Mouse (Mus musculus): ENCODE data around the gene Adra1b.

Adra1b gene

GRCm38 (mm10) chr11:43892546-43892945, 8.5 kb downstream of the Adra1b start:
- DNase-seq = no peak

GRCm38 (mm10) chr11:43891457-43891856, 9.6 kb downstream of the Adra1b start:
- DNase-seq = no peak

- no peak for DNase-seq
These were observed 11.6 kb downstream of the Adra1b start for GRCm38 (mm10) chr11:43889208-43889915.

DNA sequence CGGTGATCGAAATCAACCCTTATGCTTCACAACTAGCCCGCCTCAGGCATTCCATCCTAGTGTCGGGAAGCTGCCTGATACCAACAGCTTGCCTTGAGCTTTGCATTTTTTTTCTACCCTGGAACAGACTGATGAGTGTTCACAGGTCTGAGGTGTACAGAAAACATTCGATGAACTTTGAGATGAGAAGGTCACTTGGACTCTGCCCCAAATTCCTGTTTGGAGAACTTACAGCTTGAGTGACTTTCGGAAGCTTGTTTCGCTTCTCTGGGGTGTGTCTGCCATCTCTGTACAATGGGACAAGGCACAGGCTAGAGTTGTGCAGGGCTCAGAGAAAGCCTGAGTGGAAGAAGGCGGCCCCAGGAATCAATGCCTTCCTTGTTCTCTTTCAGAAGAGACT, 12.3 kb downstream of the Adra1b start:
- DNase-seq = no peak

DNA sequence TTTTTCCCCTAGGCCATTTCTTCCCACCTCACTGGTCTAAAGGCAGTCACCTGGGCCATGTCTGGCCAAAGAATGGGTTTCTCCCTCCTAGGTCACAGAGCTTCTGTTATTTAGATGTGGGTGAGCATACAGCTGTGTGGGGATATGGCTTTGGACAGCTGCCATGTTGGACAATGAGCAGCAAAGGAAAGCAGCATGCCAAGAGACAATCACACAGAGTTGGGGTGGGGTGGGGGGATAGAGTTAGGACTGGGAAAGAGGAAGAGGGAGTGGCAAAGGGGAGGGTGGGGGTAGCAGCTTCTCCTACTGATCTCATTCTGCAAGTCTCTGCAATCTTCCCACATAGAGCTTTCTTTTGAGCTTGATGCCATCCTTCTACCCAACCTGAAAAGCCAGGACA, 13.4 kb downstream of the Adra1b start:
- DNase-seq = no peak

GRCm38 (mm10) chr11:43884521-43884920, 16.5 kb downstream of the Adra1b start:
- DNase-seq = no peak

DNA sequence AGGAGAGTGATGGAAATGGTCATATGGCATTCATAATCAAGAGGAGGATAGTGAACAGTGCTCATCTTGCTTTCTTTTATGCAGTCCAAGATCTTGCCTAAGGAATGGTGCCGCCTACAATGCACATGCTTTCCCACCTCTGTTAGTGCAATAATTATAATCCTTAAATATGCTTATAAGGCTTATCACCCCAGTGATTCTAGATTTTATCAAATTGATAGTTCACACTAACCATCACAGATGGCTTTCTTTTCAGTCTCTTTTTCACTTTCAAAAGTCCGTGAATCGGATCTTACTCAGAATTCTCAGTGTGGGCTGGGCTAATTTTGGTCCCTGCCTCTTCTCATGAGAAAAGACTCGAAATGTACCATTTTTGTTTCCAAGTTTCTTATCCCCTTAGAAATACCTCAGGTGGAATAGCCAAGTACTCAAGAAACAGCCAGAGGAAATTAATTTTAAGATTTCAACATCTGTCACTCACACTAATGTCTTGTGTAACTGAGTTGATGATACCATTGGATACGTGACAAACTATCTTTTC, 17.3 kb downstream of the Adra1b start:
- DNase-seq = peak; percentile 53

- DNase-seq = no peak
These were observed 23.8 kb downstream of the Adra1b start for GRCm38 (mm10) chr11:43877211-43877610.

- no peak for DNase-seq
These were observed 33.2 kb downstream of the Adra1b start for GRCm38 (mm10) chr11:43867721-43868281.

DNA sequence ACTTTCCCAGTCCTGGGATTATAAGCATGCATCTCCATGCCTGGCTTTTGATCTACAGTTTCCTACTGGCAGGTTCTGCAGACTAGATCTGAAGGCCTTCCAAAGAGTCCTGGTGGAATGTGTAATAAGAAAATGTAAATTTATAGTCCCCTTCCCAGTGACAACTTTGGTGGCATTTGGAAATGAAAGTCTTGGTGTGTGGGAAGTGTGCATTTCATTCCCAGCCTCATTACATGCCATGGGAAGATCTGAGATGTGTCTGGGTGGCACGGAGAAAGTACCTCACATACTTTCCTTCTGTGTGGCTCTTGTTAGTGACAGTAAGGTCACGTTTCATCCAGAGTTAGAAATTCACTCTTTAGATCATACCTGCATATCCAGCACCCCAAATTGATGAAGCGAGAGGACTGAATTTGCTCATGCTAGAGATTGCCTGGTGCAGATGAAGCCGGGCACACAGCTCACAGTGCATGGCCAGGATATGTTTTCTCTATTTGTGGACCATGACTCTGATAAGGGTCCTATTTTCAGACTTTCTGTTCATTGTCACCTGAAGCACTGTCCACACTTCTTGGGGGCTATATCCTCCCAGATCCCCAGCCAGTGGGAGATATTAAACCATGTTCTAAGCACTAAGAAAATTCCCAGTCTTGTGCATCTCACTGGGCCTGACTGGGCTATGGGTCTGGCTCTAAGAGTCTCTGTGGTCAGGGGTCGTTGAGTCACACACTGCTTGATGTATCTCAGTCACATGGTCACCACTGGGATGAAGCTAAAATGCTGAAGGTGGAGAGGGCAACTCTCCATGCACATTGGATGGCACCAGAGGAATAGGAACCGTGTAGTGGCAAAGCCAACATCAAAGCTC, 35.5 kb downstream of the Adra1b start:
- DNase-seq = peak; percentile 4

- peak; percentile 48 for DNase-seq
These were observed 48.0 kb downstream of the Adra1b start for GRCm38 (mm10) chr11:43853046-43853445.

DNA sequence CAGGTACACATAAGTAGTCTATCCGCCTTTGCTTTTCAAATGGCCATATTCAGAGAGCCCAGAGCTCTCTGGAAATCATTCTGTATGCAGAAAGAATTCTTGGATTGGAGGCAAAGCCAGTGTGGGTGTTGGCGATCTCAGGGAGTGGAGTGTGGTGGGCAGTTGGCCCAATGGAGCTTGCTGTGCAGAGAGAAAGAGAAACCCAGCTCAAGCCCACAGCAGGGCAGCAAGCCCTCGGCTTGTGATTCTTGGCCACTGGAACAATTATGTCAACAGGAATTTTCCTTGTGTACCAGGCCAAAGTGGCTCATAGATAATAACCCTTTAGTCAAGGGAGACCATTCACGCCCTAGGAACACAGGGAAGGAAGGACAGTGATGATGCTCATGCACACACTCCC, 53.0 kb downstream of the Adra1b start:
- DNase-seq = no peak

GRCm38 (mm10) chr11:43841596-43841995, 59.4 kb downstream of the Adra1b start:
- no peak for DNase-seq

GRCm38 (mm10) chr11:43840491-43840890, 60.5 kb downstream of the Adra1b start:
- DNase-seq = no peak

- peak; percentile 81 for DNase-seq
These were observed 64.9 kb downstream of the Adra1b start for GRCm38 (mm10) chr11:43835880-43836740.

DNA sequence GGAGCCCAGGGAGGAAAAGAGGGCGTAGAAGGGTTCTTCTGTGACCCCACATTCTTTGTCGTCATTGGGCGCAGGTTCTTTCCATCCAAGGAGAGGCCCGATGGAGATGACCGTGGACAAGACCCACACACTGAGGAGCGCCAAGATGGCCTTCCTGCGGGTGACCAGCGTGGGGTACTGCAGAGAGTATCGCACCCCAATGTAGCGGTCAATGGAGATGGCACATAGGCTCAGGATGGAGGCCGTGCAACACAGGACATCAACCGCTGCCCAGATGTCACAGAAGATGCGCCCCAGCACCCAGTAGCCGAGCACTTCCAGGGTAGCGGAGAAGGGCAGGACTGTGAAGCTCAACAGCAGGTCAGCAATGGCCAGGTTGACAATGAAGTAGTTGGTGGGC, 65.6 kb downstream of the Adra1b start:
- no peak for DNase-seq

GRCm38 (mm10) chr11:43834531-43834930, 66.5 kb downstream of the Adra1b start:
- peak; percentile 33 for DNase-seq

- no peak for DNase-seq
These were observed 69.5 kb downstream of the Adra1b start for GRCm38 (mm10) chr11:43831530-43831929.

DNA sequence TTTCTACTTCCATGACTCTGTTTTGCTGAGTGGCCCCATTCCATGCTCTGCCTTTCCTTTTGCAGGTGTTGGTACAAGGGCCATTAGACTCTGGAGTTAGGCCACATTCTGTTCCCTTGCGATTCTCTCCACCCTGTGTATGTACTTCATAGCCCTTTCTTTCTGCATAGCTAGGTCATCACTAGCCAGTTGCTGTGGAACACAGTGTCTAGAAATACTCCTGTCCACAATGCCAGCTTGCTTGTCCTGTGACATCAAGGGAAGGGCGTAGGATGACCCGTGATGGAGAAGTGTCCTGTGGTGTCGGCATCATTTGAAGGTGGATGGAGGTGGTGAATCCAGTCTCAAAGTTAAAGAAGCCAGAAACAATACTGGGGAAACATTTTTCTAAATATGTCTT, 74.2 kb downstream of the Adra1b start:
- no peak for DNase-seq

DNA sequence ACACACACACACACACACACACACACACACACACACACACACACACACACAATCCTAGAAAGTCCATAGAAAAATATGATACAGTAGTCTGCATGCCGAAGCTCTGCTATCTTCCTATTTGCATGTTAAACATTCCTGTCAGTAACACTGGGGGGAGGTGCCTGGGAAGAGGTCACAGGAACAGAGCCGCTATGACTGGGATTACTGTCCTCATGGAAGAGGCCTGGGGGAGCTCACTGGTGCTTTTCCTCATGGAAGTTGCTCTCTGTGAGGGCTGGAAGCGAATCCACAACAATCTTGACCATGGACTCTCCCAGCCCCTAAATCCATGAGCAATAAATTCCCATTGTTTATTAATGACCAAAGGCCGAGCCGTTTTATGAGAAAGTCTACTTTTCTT, 77.7 kb downstream of the Adra1b start:
- no peak for DNase-seq

DNA sequence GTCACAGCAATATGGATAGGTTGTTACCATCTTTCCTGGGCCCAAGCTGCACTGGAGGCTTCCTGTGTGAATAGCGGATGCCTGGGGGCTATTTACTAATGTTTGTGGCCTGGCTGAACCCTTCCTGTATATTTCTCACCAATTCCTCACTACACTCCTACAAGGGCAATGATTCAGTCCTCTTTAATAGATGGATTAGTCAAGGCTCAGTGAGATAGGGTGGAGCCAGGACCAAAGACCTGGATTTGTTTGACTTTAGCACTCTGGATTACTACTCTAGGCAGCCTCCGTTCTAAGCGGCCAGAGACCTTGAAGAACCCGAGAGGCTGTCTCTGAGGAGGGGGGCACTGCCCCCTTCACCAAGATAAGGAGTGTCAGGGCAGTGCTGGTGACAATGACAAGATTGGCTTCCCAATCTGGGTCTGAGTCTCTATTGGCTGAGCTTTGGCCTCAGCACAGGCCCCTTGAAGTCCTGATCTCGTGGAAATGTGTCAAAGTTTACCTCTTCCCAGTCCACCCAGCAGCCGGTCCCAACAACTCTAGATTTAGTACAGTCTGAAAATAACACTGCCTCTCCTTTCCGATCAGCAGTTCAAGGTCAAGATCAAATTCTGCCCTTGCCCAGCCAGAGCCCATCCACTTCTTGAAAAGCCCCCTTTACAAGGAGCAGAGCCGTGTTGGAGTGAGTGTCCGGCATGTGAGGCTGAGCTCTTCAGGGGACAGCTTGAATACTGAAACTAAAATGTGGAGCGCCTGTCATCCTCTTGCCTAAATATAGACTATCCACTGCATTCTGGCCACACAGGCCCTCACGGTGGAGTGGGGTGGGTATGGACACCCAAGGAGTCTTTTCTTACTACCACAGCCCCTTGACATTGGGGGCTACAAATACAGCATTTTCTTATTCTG, 80.2 kb downstream of the Adra1b start:
- DNase-seq = no peak
